Mouse (Mus musculus): ENCODE measurements around the gene Zfp263.
A peak's percentile ranks its signal among the peaks of the same experiment; 100 is the strongest.

The Zfp263 gene

GRCm38 (mm10) chr16:3743503-3744185, at the start of gene Zfp263:
TSS of gene Zfp263 (plus strand) at chr16:3744093.
- peak; percentile 94 to 95 for DNase-seq (ENCODE audit: low spot score in 2 of 2)

GRCm38 (mm10) chr16:3699281-3699680, 44.6 kb upstream of the Zfp263 start:
- DNase-seq (ENCODE audit: low spot score in 2 of 2): peak in 1 of 2 experiments; percentile 23

- no peak for DNase-seq (ENCODE audit: low spot score in 2 of 2)
Observed at GRCm38 (mm10) chr16:3700893-3701292, 43.0 kb upstream of the Zfp263 start.

- DNase-seq (ENCODE audit: low spot score in 2 of 2): no peak
Observed at GRCm38 (mm10) chr16:3706680-3707079, 37.2 kb upstream of the Zfp263 start.

- no peak for DNase-seq (ENCODE audit: low spot score in 2 of 2)
Observed at GRCm38 (mm10) chr16:3714731-3715130, 29.2 kb upstream of the Zfp263 start.

GRCm38 (mm10) chr16:3717980-3718379, 25.9 kb upstream of the Zfp263 start, which contains the start of gene Mefv:
TSS of gene Mefv (minus strand) at chr16:3718097.
- DNase-seq (ENCODE audit: low spot score in 2 of 2): no peak

- no peak for DNase-seq (ENCODE audit: low spot score in 2 of 2)
Observed at GRCm38 (mm10) chr16:3723231-3723630, 20.7 kb upstream of the Zfp263 start.

- DNase-seq (ENCODE audit: low spot score in 2 of 2): no peak
Observed at GRCm38 (mm10) chr16:3727980-3728720, 15.7 kb upstream of the Zfp263 start.

- no peak for DNase-seq (ENCODE audit: low spot score in 2 of 2)
Observed at GRCm38 (mm10) chr16:3732612-3733011, 11.3 kb upstream of the Zfp263 start.

- no peak for DNase-seq (ENCODE audit: low spot score in 2 of 2)
Observed at GRCm38 (mm10) chr16:3733198-3733732, 10.6 kb upstream of the Zfp263 start.

GRCm38 (mm10) chr16:3742466-3742865, 1.4 kb upstream of the Zfp263 start:
- DNase-seq (ENCODE audit: low spot score in 2 of 2): no peak

- no peak for DNase-seq (ENCODE audit: low spot score in 2 of 2)
Observed at GRCm38 (mm10) chr16:3744186-3744700, 350 bp downstream of the Zfp263 start.

GRCm38 (mm10) chr16:3745656-3746055, 1.8 kb downstream of the Zfp263 start:
- DNase-seq (ENCODE audit: low spot score in 2 of 2): no peak

- DNase-seq (ENCODE audit: low spot score in 2 of 2): no peak
Observed at GRCm38 (mm10) chr16:3748976-3749375, 5.1 kb downstream of the Zfp263 start.

- no peak for DNase-seq (ENCODE audit: low spot score in 2 of 2)
Observed at GRCm38 (mm10) chr16:3771603-3772002, 27.7 kb downstream of the Zfp263 start.

- no peak for DNase-seq (ENCODE audit: low spot score in 2 of 2)
Observed at GRCm38 (mm10) chr16:3776365-3776764, 32.5 kb downstream of the Zfp263 start.

GRCm38 (mm10) chr16:3777986-3778385, 34.1 kb downstream of the Zfp263 start:
- DNase-seq (ENCODE audit: low spot score in 2 of 2): no peak

- no peak for DNase-seq (ENCODE audit: low spot score in 2 of 2)
Observed at GRCm38 (mm10) chr16:3781237-3781636, 37.3 kb downstream of the Zfp263 start.

- no peak for DNase-seq (ENCODE audit: low spot score in 2 of 2)
Observed at GRCm38 (mm10) chr16:3788394-3788793, 44.5 kb downstream of the Zfp263 start.
